Mouse (Mus musculus) cerebellum, adult 2 months (tissue): Measurements from ENCODE around the gene Sppl3.

ENCODE experiments used
- CTCF ChIP-seq: fragments of 200-500 bp; IDR thresholded peaks from 2 replicates; pipeline ENCODE4 v1.5.1; 2011; ENCODE audit warnings: low read depth, mild to moderate bottlenecking, control low read depth, low read length, moderate library complexity, borderline replicate concordance; ENCODE audit not compliant: insufficient read depth
- POLR2A ChIP-seq: fragments of 200-500 bp; IDR thresholded peaks from 2 replicates; pipeline ENCODE4 v1.6.1; 2011; ENCODE audit warnings: low read length, control low read depth, borderline replicate concordance; ENCODE audit not compliant: insufficient read depth

DNA sequence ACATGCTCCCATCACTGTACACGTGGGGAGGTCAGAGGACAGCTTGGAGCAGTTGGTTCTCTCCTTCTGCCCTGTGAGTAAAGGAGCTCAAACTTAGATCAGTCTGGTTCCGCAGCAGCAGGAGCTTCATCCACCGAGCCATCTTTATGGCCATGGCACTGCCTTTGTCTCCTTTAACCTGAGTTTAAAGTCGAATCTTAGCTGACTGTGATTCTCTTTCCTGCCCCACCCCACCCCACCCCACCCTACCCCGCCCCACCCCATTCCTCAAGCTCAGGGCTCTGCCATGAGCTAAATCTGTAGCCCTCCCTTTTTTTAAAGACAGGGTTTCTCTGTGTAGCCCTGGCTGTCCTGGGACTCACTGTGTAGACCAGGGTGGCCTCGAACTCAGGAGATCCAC, 38.8 kb downstream of the Sppl3 start:
- TF ChIP-seq CTCF (no peak), POLR2A (no peak)
